Mouse (Mus musculus) CH12.LX (cell line): ENCODE results near the gene Rab3ip.

Experiments
- CTCF ChIP-seq, 2 experiments: IDR thresholded peaks in 1 of 2; conservative IDR thresholded peaks in 1 of 2; 2 replicates each; pipeline ENCODE4 v1.5.1; 2011 to 2012; ENCODE audit warnings: low read depth in 2 of 2, low read length in 2 of 2, improper control_type of control experiment in 1 of 2, inconsistent platforms in 1 of 2, mild to moderate bottlenecking in 1 of 2, moderate library complexity in 1 of 2
- EP300 ChIP-seq: IDR thresholded peaks from 2 replicates; pipeline ENCODE4 v1.6.1; 2011; ENCODE audit warnings: low read length, improper control_type of control experiment
- MAX ChIP-seq: IDR thresholded peaks from 2 replicates; pipeline ENCODE4 v1.6.1; 2011; ENCODE audit warnings: low read length, improper control_type of control experiment
- MXI1 ChIP-seq: IDR thresholded peaks from 2 replicates; pipeline ENCODE4 v1.6.1; 2011; ENCODE audit warnings: mild to moderate bottlenecking, low read depth, low read length, improper control_type of control experiment
- RAD21 ChIP-seq: IDR thresholded peaks from 2 replicates; pipeline ENCODE4 v1.6.1; 2011; ENCODE audit warnings: low read depth, mild to moderate bottlenecking, low read length, improper control_type of control experiment, moderate library complexity
- RCOR1 ChIP-seq: conservative IDR thresholded peaks from 2 replicates; pipeline ENCODE4 v1.6.1; 2012; ENCODE audit warnings: low read depth, mild to moderate bottlenecking, inconsistent platforms, low read length, improper control_type of control experiment
- SMC3 ChIP-seq: IDR thresholded peaks from 2 replicates; pipeline ENCODE4 v1.6.1; 2011; ENCODE audit warnings: low read depth, low read length, improper control_type of control experiment
- USF1 ChIP-seq: IDR thresholded peaks from 2 replicates; pipeline ENCODE4 v1.6.1; 2014; ENCODE audit warnings: low read depth, mild to moderate bottlenecking, inconsistent platforms, low read length, improper control_type of control experiment
- ZNF384 ChIP-seq: IDR thresholded peaks from 2 replicates; pipeline ENCODE4 v1.6.1; 2012; ENCODE audit warnings: low read depth, low read length, improper control_type of control experiment, inconsistent platforms

DNA sequence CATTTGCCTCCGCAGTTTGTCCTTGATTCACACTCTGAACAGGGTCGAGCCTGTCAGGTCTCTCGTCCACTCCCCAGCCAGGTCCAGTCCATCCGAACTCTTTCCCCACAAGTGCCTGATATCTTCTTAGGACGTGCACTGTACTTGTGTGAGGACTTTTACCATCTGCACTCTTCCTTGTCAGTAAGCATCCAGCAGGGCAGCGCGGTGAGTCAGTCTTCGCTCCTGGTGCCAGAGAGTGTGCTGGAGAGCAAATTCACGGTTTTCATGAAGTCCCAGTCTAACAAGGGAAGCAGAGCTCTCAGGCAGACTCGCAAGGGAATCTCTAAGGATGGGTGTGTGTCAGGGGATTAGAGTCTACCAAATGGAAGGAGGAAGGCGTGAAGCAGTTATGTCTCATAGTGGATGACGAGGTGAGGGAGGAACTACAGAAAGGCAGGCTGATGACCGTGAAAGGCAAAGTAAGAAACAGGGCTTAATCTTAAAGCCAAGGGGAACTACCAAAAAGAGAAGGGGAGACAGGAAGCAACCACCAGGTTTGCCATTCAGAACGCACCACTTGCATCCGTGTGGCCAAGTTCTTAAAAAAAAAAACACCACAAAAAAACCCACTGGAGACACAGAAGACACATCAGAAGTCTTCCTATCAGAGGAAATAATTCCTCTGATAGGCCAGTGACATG is 18.9 kb downstream of the Rab3ip start:
- no peak for TF ChIP-seq MXI1
- TF ChIP-seq MAX: no peak
- no peak for TF ChIP-seq USF1
- no peak for TF ChIP-seq EP300
- no peak for TF ChIP-seq CTCF (conservative IDR thresholded peaks at IDR 0.05 in 1 of 2, IDR thresholded peaks at IDR 0.05 in 1 of 2; ENCODE audit: low read depth in 2 of 2, low read length in 2 of 2)
- TF ChIP-seq SMC3: no peak
- no peak for TF ChIP-seq RAD21
- TF ChIP-seq ZNF384: no peak
- TF ChIP-seq RCOR1: no peak
